Mouse (Mus musculus): ENCODE data around the gene Nek5.

DNA sequence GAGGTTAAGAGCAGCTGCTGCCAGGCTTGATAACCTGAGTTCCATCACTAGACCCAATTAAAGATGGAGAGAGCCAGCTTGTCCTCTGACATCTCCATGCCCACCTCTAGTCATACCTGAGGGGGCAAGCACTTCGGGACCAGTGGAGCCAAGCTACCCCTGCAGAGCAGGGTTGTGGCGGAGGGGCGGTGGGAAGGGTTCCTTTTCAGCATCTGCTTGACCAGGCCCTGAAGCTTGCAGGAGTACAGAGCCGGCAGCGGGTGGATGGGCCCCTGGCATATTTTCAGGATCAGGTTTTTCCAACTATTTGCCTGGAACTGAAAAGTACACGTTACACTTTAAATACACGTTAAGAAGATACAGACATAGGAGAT is 23.5 kb upstream of the Nek5 start:
- TF ChIP-seq USF1 (IDR thresholded peaks at IDR 0.05; ENCODE audit: low read depth) (no peak), POLR2A (IDR thresholded peaks at IDR 0.05; ENCODE audit: insufficient read length, low read depth) (no peak), TCF12 (IDR thresholded peaks at IDR 0.05; ENCODE audit: insufficient read depth, poor library complexity, severe bottlenecking) (no peak), CEBPB (IDR thresholded peaks at IDR 0.05; ENCODE audit: insufficient read depth, poor library complexity, severe bottlenecking) (no peak), MAX (IDR thresholded peaks at IDR 0.05; ENCODE audit: low read depth) (no peak), E2F4 (IDR thresholded peaks at IDR 0.05; ENCODE audit: insufficient read depth) (no peak), MYOD1 (IDR thresholded peaks at IDR 0.05; ENCODE audit: control insufficient read depth in 1 of 3, insufficient read length in 2 of 3, low read depth in 2 of 3) (no peak), REST (IDR thresholded peaks at IDR 0.05; ENCODE audit: insufficient read depth, insufficient read length) (no peak), SRF (IDR thresholded peaks at IDR 0.05; ENCODE audit: control insufficient read depth, insufficient read length, low read depth) (no peak)

Data from myocyte (in vitro differentiated cells).